Mouse (Mus musculus) naive thymus-derived CD4-positive, alpha-beta T cell, adult 2 months (primary cell): ENCODE results near the gene Adgrg6.
A peak's percentile ranks its signal among the peaks of the same experiment; 100 is the strongest.

ENCODE experiments used
- DNase-seq: peaks from one replicate; pipeline ENCODE4 v3.0.0-alpha.2; 2011; ENCODE audit warnings: low read depth

The Adgrg6 gene

DNA sequence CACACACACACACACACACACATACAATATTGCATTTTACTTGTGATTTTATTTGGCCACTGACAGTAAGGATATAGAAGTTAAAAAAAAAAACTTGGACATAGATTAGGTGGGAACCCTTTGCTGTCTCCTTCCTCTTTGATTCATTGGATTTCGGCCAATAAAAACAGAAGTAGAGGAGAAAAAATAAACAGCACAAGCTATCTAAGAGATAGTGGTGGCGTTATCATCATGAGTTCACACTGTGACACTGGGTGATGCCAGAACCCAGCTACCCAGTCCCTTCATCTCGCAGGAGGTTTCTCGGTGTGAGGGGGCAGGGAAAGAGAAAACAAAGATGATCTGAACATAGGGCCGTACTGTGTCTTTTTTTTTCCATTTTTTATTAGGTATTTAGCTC, 62.2 kb downstream of the Adgrg6 start:
- DNase-seq = no peak

DNA sequence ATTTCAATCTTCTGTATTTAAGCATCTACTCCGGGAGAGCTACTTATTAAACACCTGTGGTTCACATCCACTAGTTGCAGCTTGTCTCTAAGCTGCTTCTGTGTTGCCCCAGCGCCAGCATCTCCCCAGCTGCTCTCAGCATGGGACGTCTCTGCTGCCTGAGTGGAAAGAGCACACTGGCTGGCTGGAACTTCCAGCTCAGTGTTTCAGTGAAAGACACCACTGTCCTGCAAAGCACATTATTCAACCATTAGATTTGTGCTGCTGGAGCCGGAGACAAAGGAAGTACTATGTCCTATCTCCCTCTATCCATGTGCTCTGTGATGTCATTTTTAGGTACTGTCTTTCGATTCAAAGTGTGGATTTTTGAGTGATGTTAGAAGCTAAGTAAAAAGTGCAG, 63.0 kb downstream of the Adgrg6 start:
- no peak for DNase-seq

DNA sequence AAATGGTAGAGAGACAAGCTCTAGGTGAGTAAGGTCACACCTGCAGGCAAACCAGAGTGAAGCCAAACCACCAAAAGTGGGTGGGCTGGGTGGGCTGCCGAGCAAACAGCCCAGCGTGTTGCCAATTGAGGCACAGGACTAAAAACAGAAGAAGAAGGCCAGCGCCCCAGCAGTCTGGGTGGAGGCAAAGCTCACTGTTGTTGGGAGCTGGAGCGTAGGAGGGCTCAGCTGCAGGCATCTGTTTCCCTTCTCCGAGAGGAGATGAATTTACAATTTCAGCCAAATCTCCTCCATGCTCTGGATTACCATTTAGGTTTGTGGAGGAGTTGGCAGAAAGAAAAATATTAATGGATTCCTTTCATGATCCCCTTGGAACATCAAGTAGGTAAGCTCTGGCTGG, 64.5 kb downstream of the Adgrg6 start:
- no peak for DNase-seq

DNA sequence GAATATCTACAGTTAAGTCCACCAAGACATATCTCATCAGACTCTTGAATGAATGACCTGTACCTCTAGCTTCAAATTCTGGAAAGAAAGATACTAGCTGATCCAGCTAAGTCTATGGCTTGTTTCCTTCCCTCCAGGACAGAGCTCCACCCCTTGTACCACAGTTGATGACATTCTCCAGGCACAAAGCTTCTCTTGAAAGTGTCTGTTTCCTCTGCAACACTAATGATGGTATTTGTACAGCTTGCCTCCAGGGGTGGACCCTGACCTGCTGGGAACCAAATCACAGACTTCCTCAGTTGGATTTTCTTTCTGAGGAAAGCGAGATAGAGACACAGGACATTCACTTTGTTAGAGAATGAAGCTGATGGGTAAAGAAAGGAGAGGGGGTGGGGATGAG, 69.1 kb downstream of the Adgrg6 start:
- no peak for DNase-seq

- no peak for DNase-seq
These were observed 69.8 kb downstream of the Adgrg6 start for GRCm38 (mm10) chr10:14475641-14476040.

GRCm38 (mm10) chr10:14474541-14475305, 70.7 kb downstream of the Adgrg6 start:
- peak; percentile 1 for DNase-seq

DNA sequence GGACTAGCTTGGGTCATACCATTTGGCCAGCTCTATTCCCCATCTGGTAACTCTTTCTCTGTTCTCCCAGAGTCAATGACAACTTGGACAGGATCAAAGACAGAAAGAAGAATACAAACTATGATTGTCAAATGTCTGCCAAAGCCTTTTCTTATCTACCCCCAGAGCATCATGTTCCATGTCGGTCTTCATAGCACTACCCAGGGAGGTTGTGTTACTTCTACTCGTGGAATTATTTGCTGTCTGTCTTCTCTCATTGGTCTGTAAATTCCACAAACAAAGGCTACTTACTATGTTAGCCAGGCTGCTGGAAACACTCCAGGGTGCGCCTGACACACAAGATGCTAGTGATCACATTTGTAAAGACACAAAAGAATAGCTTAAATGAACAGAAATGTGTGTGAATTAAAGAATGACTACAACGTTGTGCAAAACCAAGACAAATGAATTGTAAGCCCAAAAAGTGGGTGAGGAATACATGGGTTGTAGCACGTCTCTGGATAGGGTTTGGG, 74.4 kb downstream of the Adgrg6 start:
- DNase-seq = no peak

GRCm38 (mm10) chr10:14468623-14469022, 76.8 kb downstream of the Adgrg6 start:
- no peak for DNase-seq

- no peak for DNase-seq
These were observed 81.5 kb downstream of the Adgrg6 start for GRCm38 (mm10) chr10:14463796-14464511.

GRCm38 (mm10) chr10:14460933-14461514, 84.4 kb downstream of the Adgrg6 start:
- DNase-seq = no peak

DNA sequence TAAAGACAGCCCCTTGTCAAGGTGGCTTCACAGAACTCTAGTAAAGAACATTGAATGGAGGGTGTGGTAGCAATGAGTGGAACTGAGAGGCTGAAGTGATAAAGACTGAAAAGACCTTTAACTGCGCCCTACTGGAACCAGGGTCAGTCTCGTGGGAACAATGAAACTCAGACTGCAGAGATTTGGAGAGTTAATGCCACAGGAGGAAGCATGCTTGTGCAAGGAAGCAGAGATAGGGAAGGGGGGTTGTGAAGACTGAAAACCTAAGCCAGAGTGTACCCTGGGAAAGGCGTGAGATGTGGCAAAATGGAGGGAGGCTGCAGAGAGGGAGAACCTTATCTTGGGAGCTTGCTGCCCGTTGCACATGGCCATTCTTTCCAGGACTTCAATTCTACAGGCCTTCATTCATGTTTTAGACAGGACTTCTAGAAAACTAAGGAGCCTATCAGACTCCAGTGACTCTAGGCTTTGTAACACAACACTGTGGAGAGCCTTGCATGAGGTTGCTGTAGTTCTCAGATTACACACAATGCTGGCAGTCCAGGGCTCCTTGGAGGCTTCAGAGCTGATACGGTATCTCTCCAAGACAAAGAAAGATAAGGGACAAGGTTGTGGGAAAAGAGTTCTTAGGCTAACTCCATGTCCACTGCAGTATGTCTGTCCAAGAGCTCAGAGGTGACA, 85.1 kb downstream of the Adgrg6 start:
- no peak for DNase-seq

DNA sequence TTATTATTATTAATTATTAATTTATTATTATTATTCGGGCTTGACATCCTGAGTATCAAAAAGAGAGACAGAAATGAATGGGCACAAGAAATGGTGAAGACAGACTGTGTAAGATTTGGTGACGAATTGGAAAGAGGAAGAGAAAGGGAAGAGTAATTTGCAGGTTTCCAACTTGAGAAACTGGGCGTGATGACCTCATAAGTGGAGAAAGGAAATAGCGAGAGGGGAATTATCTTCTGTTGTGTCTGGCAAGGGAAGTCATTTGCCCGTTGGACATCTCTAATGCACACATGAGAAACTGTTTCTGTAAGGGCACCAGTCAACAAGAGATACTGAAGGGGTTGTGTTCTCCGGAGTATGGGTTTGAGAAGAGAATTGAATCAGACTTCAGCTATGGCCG, 85.6 kb downstream of the Adgrg6 start:
- no peak for DNase-seq

DNA sequence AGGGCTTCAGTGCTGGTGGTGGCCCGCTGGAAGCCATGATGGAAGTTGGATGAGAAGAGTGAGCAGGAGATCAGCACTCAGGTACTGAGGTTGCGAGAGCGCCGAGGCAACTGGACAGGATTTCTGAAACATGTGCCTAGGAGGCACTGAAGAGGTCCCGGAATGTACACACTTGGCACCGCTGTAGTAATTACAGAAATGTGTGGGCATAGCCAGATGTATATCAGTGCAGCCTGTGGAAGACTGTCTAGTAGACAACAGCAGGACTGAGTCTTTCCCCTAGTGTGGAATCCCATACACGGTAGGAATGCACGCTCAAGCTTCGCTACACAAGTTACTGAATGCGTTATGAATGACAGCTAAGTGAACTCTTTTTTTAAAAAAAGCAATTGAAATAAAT, 86.1 kb downstream of the Adgrg6 start:
- no peak for DNase-seq

GRCm38 (mm10) chr10:14454481-14454880, 91.0 kb downstream of the Adgrg6 start:
- DNase-seq = no peak

DNA sequence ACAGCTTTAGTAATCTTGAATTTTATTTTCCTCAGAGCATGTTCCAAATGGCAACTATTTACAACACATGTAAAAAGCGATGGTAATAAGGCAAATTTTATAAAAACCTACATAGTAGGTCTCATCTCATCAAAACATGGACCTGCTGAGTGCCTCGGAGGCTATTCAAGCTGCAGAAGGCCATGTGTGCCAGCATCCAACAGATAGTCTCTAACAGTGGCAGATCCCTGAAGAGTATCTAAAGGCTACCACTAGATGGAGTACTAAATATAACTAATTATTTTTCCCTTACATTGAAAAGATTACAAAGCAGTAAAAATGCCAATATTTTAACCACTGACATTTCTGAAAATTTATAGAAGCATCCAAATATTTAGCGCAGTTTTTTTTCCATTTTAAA, 93.6 kb downstream of the Adgrg6 start:
- DNase-seq = peak; percentile 1

- peak; percentile 57 for DNase-seq
These were observed 95.4 kb downstream of the Adgrg6 start for GRCm38 (mm10) chr10:14450073-14450472.

DNA sequence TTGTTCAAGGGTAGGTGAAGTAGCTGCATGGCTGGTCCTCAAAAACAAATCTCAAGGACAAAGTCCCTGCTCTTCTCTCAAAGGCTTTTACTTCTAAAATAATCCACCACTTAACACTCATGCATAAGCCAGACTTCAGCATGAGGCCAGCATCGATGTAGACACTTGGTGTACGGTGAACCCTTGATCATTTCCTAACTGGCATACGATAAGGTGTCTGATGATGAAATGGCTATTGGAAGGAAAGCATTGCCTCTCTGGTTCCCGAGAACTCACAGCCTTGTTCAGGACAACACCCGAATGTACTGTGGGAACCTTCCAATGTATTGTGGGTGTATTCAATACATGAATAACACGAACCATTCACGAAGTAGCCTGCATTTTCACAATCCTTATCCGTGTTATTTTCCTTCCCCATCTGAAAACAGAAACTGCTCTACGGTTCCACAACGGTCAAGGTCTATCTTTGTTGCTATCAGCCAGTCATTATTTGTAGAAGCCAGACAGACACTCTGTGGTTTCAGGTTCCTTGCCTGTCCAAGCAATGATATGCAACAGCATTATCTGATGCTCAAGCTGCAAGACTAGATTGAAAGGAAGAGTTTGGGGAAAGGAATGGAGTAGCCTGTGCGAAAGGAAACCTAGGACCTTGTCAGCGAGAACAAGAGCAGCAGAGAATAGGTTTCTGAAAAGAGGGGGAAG, 99.7 kb downstream of the Adgrg6 start:
- DNase-seq = no peak

DNA sequence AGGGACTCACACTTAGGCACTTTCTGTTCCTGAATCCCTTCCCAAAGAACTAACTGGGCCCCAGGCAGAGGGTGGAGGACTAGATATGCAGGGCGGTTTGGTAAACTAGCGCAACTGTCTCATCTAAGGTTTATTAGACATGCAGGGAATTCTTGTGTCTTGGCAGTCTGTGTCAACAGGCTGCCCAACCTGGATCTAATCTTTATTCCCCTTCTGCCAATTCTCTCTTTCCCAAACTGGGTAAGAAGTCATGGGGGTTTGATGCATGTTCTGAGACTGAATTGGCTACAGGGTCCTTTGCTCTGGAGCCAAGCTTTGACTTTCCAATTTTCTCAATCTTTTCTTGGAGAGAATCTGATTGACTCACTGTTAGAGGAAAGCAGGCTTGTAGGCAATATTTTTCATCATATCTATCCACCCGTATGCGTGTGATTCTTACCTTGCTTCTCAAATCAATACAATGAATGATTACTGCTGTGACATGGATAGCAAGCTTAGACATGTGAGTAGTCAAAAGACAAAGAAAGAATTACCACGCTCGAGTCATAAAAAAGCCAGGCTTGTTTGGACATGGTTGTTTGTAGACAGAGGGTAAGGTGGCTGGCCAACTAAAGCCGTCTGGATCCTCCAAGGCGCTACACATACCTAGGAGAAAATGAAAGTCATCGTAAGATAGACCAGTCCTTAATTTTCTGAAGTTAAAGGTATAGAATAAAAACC, 104.4 kb downstream of the Adgrg6 start:
- no peak for DNase-seq

GRCm38 (mm10) chr10:14404070-14404469, 141.4 kb downstream of the Adgrg6 start:
- DNase-seq = peak; percentile 28

- no peak for DNase-seq
These were observed 143.7 kb downstream of the Adgrg6 start for GRCm38 (mm10) chr10:14401744-14402143.

DNA sequence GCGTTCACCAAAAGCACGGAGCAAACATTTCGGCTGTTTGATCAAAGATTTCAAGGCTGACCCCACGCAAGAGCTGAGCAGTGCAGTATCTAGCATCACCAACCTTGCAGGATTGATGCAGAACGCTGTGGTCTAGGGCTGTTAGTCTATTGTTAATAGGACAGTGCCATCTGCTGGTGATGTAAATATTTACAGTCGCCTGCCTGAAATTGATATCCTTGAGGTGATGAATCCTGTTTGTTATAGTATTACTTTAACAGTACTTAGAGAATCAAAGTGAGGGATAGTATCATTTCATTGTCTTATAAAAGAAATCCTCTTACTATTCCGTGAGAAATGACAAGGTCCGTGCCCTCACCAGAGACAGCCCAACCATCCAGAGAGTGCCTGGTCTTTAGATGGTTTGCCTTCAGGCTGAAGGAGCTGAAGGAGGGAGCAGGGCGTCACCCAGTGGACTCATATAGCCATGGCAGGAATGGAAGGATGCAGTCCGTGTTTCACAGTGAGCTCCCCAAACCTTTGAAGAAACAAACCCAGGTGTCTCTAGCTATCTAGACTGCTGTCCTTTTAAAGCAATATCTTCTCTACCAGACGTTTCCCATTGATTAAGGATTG, 154.3 kb downstream of the Adgrg6 start:
- peak; percentile 86 for DNase-seq
